Mouse (Mus musculus) heart, embryonic 12.5 days (tissue): ENCODE data around the gene Bcas3. TPM values are rescaled to one million over a fixed set of nuclear protein-coding genes. Genes with fewer than 3 reads are reported as not detected.

Experiments
- ATAC-seq: fragments of 200-750 bp; cut with Nextera tagmentation; 2 replicates; pipeline ENCODE4 v1.8.0; 2017; ENCODE audit warnings: moderate TSS enrichment, moderate library complexity; ENCODE audit not compliant: insufficient number of reproducible peaks, low FRiP score
- H3K27ac ChIP-seq: fragments of 300-500 bp; sonication (generic); 2 replicates; pipeline ENCODE4 v1.5.1; 2016; ENCODE audit warnings: mild to moderate bottlenecking, moderate library complexity; ENCODE audit not compliant: poor library complexity, severe bottlenecking
- H3K27me3 ChIP-seq: fragments of 300-500 bp; sonication (generic); replicated peaks from 2 replicates; pipeline ENCODE4 v1.6.1; 2016; ENCODE audit warnings: mild to moderate bottlenecking, moderate library complexity
- H3K36me3 ChIP-seq: fragments of 300-500 bp; sonication (generic); 2 replicates; pipeline ENCODE4 v1.6.1; 2016; ENCODE audit warnings: mild to moderate bottlenecking, moderate library complexity
- H3K4me1 ChIP-seq: fragments of 300-500 bp; sonication (generic); replicated peaks from 2 replicates; pipeline ENCODE4 v1.6.1; 2016; ENCODE audit warnings: mild to moderate bottlenecking
- H3K4me2 ChIP-seq: fragments of 300-500 bp; sonication (generic); 2 replicates; pipeline ENCODE4 v1.6.1; 2016; ENCODE audit warnings: mild to moderate bottlenecking, moderate library complexity
- H3K4me3 ChIP-seq: fragments of 300-500 bp; sonication (generic); 2 replicates; pipeline ENCODE4 v1.5.1; 2016; ENCODE audit warnings: mild to moderate bottlenecking
- H3K9ac ChIP-seq: fragments of 300-500 bp; sonication (generic); 2 replicates; pipeline ENCODE4 v1.6.1; 2016; ENCODE audit warnings: mild to moderate bottlenecking, moderate library complexity
- H3K9me3 ChIP-seq: fragments of 300-500 bp; sonication (generic); replicated peaks from 2 replicates; pipeline ENCODE4 v1.6.1; 2016; ENCODE audit warnings: mild to moderate bottlenecking, moderate library complexity
- WGBS: fragments of 180-500 bp; shearing (Covaris S2); methylation state at CpG from one replicate; pipeline ENCODE4 v1.1.7; 2016; 5-methylcytosine and 5-hydroxymethylcytosine counted together
- polyA plus RNA-seq: library from polyadenylated mRNA; unstranded; fragments of >200 nt; fragmentation: Nextera tagmentation; extraction: Ambion mirVana; gene quantifications from 2 replicates; pipeline ENCODE4 v1.2.1, GENCODE M21; 2016

Gene Bcas3
- polyA plus RNA-seq, 1 experiment from 2014 or later = 16.1 TPM

GRCm38 (mm10) chr11:85621994-85622393, 269.0 kb downstream of the Bcas3 start:
- Histone ChIP-seq H3K9me3 (no peaks in the 10 kb centered on the region), H3K9ac (no peak overlapping the region), H3K4me1 (peaks cover 16% of the 10 kb centered on the region), H3K4me2 (no peak overlapping the region), H3K27ac (no peak overlapping the region), H3K27me3 (peaks cover 25% of the 10 kb centered on the region), H3K36me3 (no peaks in the 10 kb centered on the region), H3K4me3 (no peak overlapping the region)
- ATAC-seq = no peak
- 86% methylated on average over 8 of the region's 8 CpGs for WGBS

GRCm38 (mm10) chr11:85625206-85625605, 272.2 kb downstream of the Bcas3 start:
- Histone ChIP-seq H3K4me2 (no peak overlapping the region), H3K27ac (no peak overlapping the region), H3K36me3 (no peaks in the 10 kb centered on the region), H3K9ac (no peak overlapping the region), H3K4me1 (peaks cover 21% of the 10 kb centered on the region), H3K27me3 (peaks cover 30% of the 10 kb centered on the region), H3K4me3 (no peak overlapping the region), H3K9me3 (no peaks in the 10 kb centered on the region)
- ATAC-seq = no peak
- WGBS = 57% methylated on average over 5 of the region's 5 CpGs

- Histone ChIP-seq H3K9ac (no peak overlapping the region), H3K27ac (no peak overlapping the region), H3K4me3 (no peak overlapping the region), H3K4me1 (peaks cover 19% of the 10 kb centered on the region), H3K4me2 (no peak overlapping the region), H3K36me3 (no peaks in the 10 kb centered on the region), H3K27me3 (peaks cover 24% of the 10 kb centered on the region), H3K9me3 (no peaks in the 10 kb centered on the region)
- ATAC-seq = no peak
- 87% methylated on average over 2 of the region's 2 CpGs for whole genome bisulfite sequencing
These were observed 273.9 kb downstream of the Bcas3 start for GRCm38 (mm10) chr11:85626846-85627245.

GRCm38 (mm10) chr11:85627405-85627804, 274.4 kb downstream of the Bcas3 start:
- peak overlapping the region; percentile 20; the same call in 1 of the 2 replicates for H3K27ac ChIP-seq
- H3K4me3 ChIP-seq = no peak overlapping the region
- no peak for ATAC-seq
- H3K4me1 ChIP-seq = peaks cover 15% of the 10 kb centered on the region
- no peak overlapping the region for H3K4me2 ChIP-seq
- no peaks in the 10 kb centered on the region for H3K36me3 ChIP-seq
- peaks cover 21% of the 10 kb centered on the region for H3K27me3 ChIP-seq
- H3K9ac ChIP-seq = no peak overlapping the region
- H3K9me3 ChIP-seq = no peaks in the 10 kb centered on the region
- WGBS = 51% methylated on average over 3 of the region's 3 CpGs

GRCm38 (mm10) chr11:85628303-85629063, 275.5 kb downstream of the Bcas3 start:
- H3K4me1 ChIP-seq = peaks cover 21% of the 10 kb centered on the region
- no peak overlapping the region for H3K27ac ChIP-seq
- peak overlapping the region; percentile 32; the same call in 1 of the 2 replicates for H3K4me2 ChIP-seq
- no peak overlapping the region for H3K4me3 ChIP-seq
- ATAC-seq = peak; percentile 48; the same call in 1 of the 2 replicates
- H3K9me3 ChIP-seq = no peaks in the 10 kb centered on the region
- H3K27me3 ChIP-seq = peaks cover 12% of the 10 kb centered on the region
- 33% methylated on average over 13 of the region's 13 CpGs for WGBS
- no peak overlapping the region for H3K9ac ChIP-seq
- no peaks in the 10 kb centered on the region for H3K36me3 ChIP-seq

GRCm38 (mm10) chr11:85632568-85632981, 279.6 kb downstream of the Bcas3 start:
- Histone ChIP-seq H3K9ac (no peak overlapping the region), H3K27ac (no peak overlapping the region), H3K9me3 (no peaks in the 10 kb centered on the region), H3K36me3 (no peaks in the 10 kb centered on the region), H3K4me3 (no peak overlapping the region), H3K27me3 (0 out of 2 replicates have a peak, but pooled peaks cover 5% of the 10 kb centered on the region), H3K4me1 (peaks cover 25% of the 10 kb centered on the region), H3K4me2 (no peak overlapping the region)
- 70% methylated on average over 2 of the region's 2 CpGs for WGBS
- no peak for ATAC-seq

- no peaks in the 10 kb centered on the region for H3K36me3 ChIP-seq
- no peaks in the 10 kb centered on the region for H3K9me3 ChIP-seq
- 56% methylated on average over 12 of the region's 12 CpGs for WGBS
- H3K27me3 ChIP-seq = no peaks in the 10 kb centered on the region
- ATAC-seq = no peak
- H3K27ac ChIP-seq = no peak overlapping the region
- peaks cover 42% of the 10 kb centered on the region for H3K4me1 ChIP-seq
- no peak overlapping the region for H3K4me2 ChIP-seq
- H3K9ac ChIP-seq = no peak overlapping the region
- H3K4me3 ChIP-seq = no peak overlapping the region
These were observed 285.9 kb downstream of the Bcas3 start for GRCm38 (mm10) chr11:85638696-85639495.

GRCm38 (mm10) chr11:85640659-85641058, 287.7 kb downstream of the Bcas3 start:
- H3K4me3 ChIP-seq = no peak overlapping the region
- no peaks in the 10 kb centered on the region for H3K36me3 ChIP-seq
- H3K9ac ChIP-seq = no peak overlapping the region
- H3K9me3 ChIP-seq = no peaks in the 10 kb centered on the region
- peak overlapping the region; percentile 35 for H3K4me2 ChIP-seq
- peak overlapping the region; percentile 25; the same call in 1 of the 2 replicates for H3K27ac ChIP-seq
- ATAC-seq = no peak
- H3K4me1 ChIP-seq = peaks cover 59% of the 10 kb centered on the region
- 41% methylated on average over 5 of the region's 5 CpGs for WGBS
- no peaks in the 10 kb centered on the region for H3K27me3 ChIP-seq

GRCm38 (mm10) chr11:85641486-85641885, 288.5 kb downstream of the Bcas3 start:
- Histone ChIP-seq H3K36me3 (no peaks in the 10 kb centered on the region), H3K4me2 (no peak overlapping the region), H3K4me3 (no peak overlapping the region), H3K4me1 (peaks cover 62% of the 10 kb centered on the region), H3K9me3 (no peaks in the 10 kb centered on the region), H3K9ac (no peak overlapping the region), H3K27me3 (no peaks in the 10 kb centered on the region), H3K27ac (no peak overlapping the region)
- 84% methylated on average over 4 of the region's 4 CpGs for WGBS
- no peak for ATAC-seq

GRCm38 (mm10) chr11:85642591-85642990, 289.6 kb downstream of the Bcas3 start:
- H3K4me3 ChIP-seq = no peak overlapping the region
- no peaks in the 10 kb centered on the region for H3K36me3 ChIP-seq
- WGBS = 75% methylated on average over 6 of the region's 6 CpGs
- no peak overlapping the region for H3K27ac ChIP-seq
- H3K27me3 ChIP-seq = no peaks in the 10 kb centered on the region
- no peak overlapping the region for H3K9ac ChIP-seq
- H3K4me2 ChIP-seq = no peak overlapping the region
- ATAC-seq = no peak
- peaks cover 55% of the 10 kb centered on the region for H3K4me1 ChIP-seq
- H3K9me3 ChIP-seq = no peaks in the 10 kb centered on the region

GRCm38 (mm10) chr11:85643025-85643424, 290.1 kb downstream of the Bcas3 start:
- no peak for ATAC-seq
- no peaks in the 10 kb centered on the region for H3K9me3 ChIP-seq
- H3K27ac ChIP-seq = no peak overlapping the region
- no peaks in the 10 kb centered on the region for H3K36me3 ChIP-seq
- H3K9ac ChIP-seq = no peak overlapping the region
- no peak overlapping the region for H3K4me2 ChIP-seq
- peaks cover 52% of the 10 kb centered on the region for H3K4me1 ChIP-seq
- H3K27me3 ChIP-seq = no peaks in the 10 kb centered on the region
- 79% methylated on average over 4 of the region's 4 CpGs for WGBS
- H3K4me3 ChIP-seq = no peak overlapping the region
